Mouse (Mus musculus) ES-Bruce4 (cell line): Measurements from ENCODE around the gene Esrrg.

Source experiments
- CTCF ChIP-seq: IDR thresholded peaks from one replicate; pipeline ENCODE4 v1.8.1; 2011; ENCODE audit warnings: low read depth, low read length
- EP300 ChIP-seq: IDR thresholded peaks from 2 replicates; pipeline ENCODE4 v1.6.1; 2011; ENCODE audit warnings: low read depth, low read length; ENCODE audit not compliant: insufficient read depth

DNA sequence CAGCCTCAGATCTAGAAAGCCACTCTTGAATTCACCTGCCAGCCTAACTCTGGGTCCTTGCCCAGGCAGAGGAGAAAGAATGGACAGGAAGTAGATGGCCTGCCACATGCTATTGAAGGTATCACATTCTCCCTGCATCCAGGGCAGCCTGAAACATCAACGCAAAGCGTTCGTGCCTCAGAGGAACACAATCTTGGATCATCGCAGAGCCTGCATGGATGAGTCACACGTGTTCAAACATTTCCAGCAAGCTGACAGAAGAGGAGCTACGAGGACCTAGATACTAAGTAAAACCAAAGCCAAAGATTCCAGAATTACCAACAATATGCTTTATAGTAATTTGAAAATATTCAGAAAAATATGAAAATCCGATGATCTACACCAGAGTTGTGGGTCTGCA lies 648.9 kb downstream of the Esrrg start:
- no peak for TF ChIP-seq CTCF
- no peak for TF ChIP-seq EP300
